Mouse (Mus musculus) C2C12 (cell line): ENCODE measurements around the gene Mettl24.

ENCODE experiments used
- CTCF ChIP-seq: IDR thresholded peaks from one replicate; pipeline ENCODE4 v1.5.1; 2011; ENCODE audit not compliant: control insufficient read depth, insufficient read depth, insufficient read length
- MAX ChIP-seq: IDR thresholded peaks from one replicate; pipeline ENCODE4 v1.6.1; 2011; ENCODE audit warnings: mild to moderate bottlenecking, control low read depth

- TF ChIP-seq MAX = no peak
- no peak for TF ChIP-seq CTCF
Observed at GRCm38 (mm10) chr10:40772266-40772665, 89.2 kb downstream of the Mettl24 start.
